Mouse (Mus musculus): ENCODE measurements around the gene Scrn3. TPM values are rescaled to one million over a fixed set of nuclear protein-coding genes. Genes with fewer than 3 reads are reported as not detected.

The Scrn3 gene
- polyA plus RNA-seq, 1 experiment from 2014 or later: 10.6 TPM

Other genes starting within 250 kb of the Scrn3 start
- gene Ola1, start 93.7 kb upstream of the Scrn3 start, polyA plus RNA-seq (2014; fragmentation: Nextera tagmentation; extraction: Ambion mirVana): 81.7 and 88.3 TPM in 2 replicates
- not detected in 2 replicates for gene Sp9, start 40.7 kb upstream of the Scrn3 start, polyA plus RNA-seq (2014; fragmentation: Nextera tagmentation; extraction: Ambion mirVana)
- 28.1 and 29.6 TPM in 2 replicates for gene Cir1, start 100 bp downstream of the Scrn3 start, polyA plus RNA-seq (2014; fragmentation: Nextera tagmentation; extraction: Ambion mirVana)
- gene Gpr155, start 74.0 kb downstream of the Scrn3 start, polyA plus RNA-seq (2014; fragmentation: Nextera tagmentation; extraction: Ambion mirVana): 3.9 and 4.3 TPM in 2 replicates
- 11.5 and 12.0 TPM in 2 replicates for gene Wipf1, start 217.1 kb downstream of the Scrn3 start, polyA plus RNA-seq (2014; fragmentation: Nextera tagmentation; extraction: Ambion mirVana)